Mouse (Mus musculus): Measurements from ENCODE around the gene Col18a1.

Gene Col18a1

DNA sequence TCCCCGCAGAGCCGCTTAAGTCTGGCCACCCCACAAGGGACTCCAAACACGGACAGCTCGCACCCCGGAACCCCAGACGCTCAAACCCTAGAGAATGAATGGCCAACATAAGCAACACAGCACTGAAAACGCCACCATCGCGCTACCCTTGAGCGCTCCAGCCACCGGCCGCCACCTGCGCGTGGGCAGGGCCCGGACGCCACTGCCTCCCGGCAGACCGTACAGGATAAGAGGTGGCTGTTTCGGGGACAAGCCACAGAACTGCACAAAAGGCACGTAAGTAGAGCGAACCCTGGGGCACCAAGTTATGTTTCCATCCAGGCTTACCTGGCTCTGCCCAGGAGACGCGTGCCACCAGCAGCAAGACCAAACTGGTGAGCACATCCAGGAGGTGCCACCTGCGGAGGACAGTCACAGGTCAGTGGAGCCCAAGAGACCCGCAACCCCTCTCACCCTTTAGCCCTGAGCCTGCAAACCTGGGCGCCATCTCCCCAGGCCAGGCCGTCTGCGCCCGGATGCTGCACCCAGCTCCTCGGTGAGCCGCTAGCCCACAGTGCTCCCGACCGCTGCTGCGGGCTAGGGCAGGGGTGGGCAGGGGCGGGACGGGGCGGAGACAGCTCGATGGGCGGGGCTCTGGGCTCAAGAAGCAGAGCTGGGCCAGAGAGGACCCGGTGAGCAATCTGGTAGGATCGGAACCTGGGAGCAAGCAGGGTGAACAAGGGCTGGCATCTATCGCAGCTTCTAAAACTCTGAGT lies at the start of gene Col18a1:
Gene Col18a1, minus strand, starts transcription at position 586 of the 755 bp plus-strand sequence.
- DNase-seq = no peak

DNA sequence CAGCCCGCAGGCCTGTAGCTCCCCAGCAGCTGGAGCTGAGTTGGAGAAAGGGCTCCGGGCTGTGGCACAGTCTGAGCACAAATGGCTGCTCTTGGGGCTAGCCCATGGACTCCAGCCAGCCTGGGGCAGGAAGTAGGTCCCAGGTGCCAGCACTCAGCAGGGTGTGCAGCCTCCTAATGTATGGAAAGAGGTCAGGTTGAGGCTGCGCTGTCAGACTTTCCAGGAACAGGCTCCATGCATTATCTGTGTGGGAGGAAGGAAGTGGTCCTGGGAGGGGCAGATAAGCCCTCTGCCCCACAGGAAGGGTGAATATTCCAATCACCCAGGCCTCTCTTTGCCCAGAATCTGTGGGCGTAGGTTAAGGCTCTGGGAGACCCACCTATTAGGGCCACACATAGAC lies 49.3 kb upstream of the Col18a1 start:
- no peak for DNase-seq

DNA sequence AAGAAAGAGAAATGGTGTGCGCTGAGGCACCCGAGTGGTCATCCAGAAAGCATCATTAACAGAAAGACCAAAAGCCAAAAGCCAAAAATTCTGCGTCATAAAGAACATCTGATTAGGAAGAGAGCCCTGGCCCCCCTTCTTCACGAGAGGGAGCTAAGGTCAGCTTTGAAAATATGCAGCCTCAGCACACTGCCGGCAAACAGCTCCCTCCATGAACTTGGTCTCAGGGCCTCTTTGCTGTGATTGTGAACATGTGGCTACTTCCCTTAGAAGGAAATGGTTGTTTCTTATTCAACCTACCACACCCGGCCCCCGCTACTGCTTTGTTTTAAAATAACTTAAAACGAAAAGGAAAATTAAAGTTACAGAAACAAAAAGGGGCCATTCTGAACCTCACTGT lies 48.2 kb upstream of the Col18a1 start:
- no peak for DNase-seq

DNA sequence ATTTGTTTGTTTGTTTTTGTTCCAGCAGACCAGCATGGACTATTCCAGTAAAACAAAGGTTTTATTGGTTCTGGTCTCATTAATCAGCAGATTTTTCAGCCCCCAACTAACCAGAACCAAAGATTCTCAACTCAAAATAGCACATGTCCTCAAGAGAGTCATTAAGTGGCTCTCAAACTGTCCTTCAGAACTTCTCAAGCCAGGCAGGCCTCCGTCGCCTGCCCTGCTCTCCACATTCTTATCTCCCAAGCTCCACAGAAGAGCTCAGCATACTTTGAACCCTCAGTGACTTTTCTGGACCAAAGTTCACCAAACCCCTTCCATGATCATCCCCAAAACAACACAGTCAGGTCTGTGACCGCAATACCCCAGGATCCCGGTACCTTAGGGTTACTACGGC lies 47.1 kb upstream of the Col18a1 start:
- no peak for DNase-seq

DNA sequence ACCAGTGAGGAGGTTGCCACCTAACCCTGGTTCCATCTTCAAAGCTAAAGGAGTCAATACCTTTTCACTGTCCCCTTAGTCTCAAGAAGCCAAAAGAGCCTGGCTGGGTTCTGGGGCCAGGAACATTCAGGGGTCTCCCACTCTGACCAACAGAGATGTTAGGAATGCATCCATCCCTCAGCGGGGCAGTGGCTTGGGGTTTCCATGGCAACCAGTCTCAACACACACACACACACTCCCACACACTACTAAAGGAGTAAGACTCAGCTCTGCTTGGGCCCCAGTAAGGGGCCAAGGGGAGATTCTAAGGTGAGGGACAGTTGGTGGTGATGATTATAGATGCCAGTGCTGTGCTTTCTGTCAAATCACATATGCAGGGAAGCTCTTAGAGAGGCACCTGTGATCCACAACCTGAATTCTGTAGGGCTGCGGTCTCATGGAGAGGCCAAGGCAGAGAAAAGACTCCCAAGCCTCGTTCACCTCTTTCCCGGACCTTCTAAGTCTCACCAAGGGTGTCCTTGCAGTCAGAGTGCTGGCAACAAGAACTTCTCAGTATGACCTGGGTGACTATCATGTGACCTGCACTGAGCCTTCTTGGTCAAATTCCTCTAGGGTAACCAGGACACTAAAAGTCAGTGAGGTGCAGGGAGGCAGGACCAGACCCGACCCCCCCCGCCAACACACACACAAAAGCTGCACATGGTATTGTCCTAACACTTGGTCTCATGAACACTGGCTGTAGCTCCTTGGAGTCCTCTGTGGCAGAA lies 46.2 kb upstream of the Col18a1 start:
- DNase-seq = no peak

DNA sequence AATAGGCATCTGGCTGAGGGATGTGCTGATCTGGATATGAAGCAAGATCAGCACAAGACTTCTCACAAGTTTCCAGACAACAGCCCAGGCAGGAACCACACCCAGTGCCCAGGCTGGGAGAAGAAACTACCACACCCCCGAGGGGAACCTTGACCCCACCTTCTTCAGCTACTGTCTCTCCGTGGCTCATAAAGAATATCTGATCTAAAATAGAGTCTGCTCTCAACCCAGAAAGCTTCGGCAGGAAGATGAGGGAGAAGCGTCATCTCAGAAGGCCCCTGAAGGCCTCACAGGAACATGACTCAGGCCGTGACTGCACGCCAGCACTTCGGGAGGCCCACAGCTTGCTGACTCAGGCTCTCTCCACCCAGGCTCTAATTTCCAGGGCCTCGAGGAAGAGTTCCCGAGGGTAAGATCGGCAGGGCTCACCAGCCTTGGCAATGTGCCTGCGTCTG lies 44.8 kb upstream of the Col18a1 start:
- peak; percentile 75 for DNase-seq

DNA sequence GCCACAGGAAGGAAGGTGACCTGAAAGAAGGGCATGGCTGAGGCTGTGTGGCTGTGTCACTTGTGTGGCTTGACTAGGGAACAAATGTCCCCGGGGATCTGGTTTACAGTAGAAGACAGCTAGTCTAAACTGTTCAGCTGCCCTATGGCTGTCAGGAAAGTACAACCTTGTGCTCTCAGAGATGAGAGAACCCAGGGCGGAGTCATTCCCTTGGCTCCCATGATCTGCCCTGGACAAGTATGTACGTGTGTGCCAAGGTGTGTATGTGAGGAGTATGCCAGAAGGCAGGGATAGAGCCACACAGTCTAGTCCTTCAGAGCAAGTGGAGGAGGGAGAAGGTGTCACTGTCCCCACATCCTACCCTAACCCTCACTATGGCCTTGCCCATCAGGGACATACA lies 44.3 kb upstream of the Col18a1 start:
- DNase-seq = no peak

DNA sequence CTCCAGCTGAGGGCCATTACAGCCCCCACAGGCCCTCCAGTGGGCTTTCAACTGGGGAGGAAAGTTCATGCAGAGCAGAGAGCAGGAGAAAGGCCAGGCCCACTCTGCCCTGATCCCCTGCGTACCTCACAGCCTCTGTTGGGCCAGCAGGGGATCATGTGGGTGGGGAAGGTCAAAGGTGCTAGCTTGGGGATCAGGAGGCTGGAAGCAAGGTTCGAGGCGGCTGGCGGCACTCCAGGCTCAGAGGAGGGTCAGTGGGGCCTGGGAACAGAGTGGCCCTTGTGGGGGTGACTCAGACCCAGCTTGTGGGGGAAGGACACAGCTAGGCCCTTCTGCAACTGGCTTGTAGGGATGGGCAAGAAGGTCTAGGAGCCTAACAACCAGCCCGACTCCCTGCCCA lies 42.9 kb upstream of the Col18a1 start:
- no peak for DNase-seq

DNA sequence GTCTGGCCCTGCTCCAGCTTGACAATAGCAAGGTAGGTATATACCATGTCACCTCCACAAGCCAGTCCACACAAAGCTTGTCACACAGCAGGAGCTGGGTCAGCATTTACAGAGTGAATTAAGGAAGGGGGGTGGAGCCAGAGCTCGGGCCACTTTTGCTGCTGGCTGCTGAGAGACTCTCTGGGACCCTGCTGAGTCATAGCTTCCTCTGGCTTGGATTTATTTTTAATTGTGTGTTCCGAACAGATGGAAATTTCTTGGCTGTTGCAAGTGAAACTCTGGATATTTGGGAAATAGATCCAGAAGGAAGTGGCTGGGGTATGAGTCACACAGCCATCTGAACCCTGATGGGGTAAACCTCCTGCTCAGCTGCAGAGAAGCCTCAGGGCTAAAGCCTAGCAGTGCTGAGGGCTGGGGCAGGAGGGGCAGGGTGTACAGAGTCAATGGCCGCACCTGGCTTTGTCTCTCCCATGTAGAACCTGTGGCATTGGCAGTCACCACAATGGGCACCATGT lies 40.3 kb upstream of the Col18a1 start:
- DNase-seq = peak; percentile 82

DNA sequence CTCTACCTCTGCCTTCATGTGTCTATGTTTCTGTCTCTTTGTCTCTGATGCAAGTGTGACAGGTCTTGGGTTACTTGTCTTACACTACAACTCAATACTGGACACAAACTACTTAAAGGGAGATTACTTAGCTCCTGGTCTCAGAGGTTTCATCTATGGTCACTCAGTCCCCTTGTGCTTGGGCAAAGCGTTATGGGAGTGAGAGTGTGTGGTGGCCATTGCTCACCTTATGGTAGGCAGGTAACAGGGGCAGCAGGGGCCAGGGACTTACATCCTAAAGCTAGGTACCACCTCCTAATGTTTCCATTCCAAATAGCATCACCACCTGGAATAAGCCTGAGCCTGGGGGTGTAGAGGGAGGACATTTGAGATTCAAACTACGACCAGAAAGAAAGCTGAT lies 39.8 kb upstream of the Col18a1 start:
- no peak for DNase-seq

DNA sequence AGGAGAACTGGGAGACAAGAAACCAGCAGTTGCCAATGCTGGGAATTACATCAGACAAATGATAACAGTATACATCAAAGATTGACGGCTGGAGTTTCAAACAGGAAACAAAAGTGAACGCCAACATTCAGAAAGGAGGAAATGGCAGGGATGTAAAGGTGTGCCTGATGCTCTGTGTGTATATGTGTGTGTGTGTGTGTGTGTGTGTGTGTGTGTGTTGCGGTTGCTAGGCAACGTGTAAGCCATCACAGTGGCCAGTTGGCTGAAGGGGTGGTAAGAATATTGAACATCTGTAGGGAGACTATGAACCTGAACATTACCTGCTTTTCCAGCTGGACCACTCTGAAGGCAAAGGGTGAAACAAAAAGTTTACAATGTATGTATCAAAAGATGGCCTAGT lies 37.6 kb upstream of the Col18a1 start:
- DNase-seq = no peak

DNA sequence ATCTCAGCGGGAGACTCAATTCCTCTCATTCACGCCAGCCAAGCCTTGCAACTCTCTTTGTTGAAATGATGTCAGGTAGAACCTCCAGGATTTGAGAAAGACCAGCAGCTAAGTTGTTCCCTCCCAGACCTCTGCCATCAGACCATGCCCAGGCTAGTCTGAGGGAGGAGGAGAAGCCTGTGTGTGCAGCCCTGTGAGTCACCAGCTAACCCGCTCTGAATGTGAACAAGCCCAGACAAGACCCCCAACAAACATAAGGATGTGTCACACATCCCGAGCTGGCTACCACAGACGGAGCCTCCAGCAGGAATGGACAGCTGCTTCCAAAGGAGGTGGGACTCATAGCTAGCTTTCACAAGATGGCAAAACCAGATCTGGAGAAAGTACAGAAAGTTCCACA lies 35.6 kb upstream of the Col18a1 start:
- no peak for DNase-seq

DNA sequence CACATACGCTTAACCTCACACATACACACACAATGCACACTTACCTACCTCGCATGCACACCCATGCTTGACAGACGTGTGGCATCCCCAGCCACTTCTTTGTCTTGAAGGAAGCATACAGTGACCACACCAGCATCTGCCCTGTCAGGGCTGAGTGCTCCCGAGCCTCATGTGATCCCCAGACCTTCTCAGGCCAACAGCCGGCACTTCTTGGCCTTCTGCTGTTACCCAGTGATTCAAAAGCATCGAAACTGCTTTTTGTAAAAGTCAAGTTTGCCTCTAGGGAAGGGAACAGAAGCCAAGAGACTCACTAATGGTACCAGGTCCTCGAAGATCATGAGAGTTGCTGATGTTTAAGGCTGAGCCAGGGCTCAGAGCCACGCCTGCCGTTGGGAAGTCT lies 33.9 kb upstream of the Col18a1 start:
- no peak for DNase-seq

DNA sequence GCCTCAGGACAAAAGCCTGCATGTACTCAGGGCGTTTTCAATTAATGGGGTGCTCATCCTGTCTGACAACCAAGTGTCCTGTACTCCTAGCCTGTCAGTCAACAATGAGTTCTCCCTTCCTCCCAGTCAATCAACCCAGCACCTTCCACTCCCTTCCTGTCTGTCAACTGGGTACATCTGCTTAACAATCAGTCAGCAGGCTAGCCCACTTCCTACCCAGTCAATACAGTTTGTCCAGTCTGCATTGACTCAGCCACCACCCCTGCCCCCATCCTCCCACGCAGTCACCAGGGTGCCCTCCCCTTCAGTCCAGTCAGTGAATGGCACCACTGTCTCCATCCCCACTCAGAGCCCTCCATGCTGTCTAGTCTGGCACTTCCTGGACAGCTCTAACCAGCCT lies 32.9 kb upstream of the Col18a1 start:
- DNase-seq = no peak

DNA sequence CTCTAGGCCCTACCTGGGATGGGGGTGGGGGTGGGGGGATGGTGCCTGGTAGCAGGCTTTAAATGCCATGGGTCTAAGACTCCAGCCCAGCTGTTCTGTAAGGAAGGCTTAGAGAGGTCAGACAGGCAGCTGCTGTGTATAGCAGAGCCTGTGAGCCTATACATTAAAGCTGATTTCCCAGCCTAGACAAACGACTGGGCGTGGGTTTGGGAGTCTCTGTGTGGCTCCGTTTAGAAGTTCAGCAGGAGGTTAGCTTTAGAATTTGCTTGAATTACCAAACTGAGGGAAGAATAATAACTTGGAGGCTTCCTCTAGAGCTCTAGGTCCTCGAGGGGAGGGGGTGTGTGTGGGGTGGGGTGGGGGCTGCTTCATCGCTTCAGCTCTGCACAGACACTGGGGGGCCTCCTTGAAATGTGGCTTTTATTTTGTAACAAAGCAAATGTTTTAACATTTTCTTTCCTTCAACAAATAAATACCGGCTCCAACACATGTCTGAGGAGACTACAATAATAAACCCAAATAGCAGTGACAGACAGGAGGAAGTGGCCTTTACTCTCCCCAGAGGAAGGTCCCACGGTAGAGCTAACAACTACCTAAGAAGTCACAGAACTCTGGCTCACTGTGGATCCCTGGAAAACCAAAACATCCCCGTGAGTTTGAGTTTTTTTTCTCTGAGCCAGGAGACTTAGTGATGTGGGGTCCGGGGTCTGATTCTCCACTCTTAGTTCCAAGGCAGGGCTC lies 31.3 kb upstream of the Col18a1 start:
- DNase-seq = no peak

DNA sequence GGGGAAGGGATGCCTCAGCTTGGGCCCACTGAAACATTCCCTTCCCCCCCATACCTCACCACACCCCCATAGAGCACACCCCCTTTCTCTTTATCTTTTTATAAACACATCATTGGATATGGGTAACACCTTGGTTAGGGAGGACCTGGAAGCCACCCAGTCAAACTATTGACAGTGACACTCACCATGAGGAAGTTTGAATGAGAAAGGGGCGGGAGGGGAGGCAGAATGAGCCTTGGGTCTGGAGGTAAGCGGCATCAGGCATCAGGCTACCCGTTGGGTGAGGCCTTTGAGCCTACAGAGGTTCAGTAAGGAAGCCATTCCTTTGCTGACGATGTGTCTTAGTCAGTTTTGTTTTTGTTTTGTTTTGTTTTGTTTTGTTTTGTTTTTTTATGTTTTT lies 30.3 kb upstream of the Col18a1 start:
- no peak for DNase-seq

DNA sequence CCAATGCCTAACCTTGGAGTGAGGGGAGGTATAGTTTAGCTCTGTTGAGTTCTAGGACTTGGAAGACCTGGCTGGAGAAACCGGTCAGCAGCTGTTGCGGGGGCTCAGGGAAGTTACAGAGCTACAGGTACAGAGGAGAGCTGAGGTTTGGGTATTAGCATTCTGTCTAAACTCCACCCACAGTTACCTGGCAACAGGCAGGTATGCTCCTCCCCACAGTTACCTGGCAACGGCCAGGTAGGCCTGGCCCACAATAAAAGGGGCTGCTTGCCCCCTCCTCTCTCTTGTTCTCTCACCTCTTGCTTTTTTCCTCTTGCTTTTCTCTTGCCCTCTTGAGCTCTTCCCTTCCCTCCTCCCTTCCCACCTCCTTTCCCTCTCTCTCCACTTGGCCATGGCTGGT lies 29.8 kb upstream of the Col18a1 start:
- DNase-seq = no peak

DNA sequence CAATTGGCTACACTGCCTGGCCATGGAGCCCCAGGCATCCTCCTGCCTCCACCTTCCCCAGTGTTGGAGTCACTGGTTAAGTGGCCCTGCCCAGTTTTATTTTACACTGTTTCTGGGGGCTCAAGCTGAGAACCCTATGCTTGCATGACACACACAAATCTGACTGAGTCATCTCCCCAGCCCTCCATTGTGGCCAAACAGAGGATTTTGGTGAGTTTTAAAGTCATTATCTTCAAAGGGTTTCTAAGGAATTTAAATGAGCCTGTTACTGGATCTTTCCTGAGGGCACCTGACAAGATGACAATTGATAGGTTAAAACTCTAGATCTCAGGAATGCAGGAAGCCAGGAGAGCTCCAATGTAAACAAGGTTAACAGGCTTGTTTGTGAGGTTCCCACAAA lies 27.1 kb upstream of the Col18a1 start:
- DNase-seq = no peak

DNA sequence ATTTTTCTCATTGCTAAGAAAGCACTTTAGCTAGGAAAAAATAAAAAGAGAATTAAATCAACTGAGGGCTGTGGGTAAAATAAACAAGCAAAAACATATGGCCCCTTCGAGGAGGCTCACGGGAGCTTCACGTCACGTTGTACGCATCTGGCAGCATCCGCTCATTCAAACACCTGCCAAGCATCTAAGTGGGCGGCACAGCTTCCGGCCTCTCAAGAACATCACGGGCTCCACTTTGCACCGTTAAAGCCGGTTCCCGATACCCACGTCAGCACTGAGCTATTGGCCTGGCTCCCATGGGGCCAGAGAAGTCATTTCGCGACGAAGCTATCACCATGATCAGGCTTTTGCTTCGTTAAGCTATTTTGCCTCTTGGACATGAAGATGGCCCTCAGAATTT lies 26.4 kb upstream of the Col18a1 start:
- DNase-seq = no peak

DNA sequence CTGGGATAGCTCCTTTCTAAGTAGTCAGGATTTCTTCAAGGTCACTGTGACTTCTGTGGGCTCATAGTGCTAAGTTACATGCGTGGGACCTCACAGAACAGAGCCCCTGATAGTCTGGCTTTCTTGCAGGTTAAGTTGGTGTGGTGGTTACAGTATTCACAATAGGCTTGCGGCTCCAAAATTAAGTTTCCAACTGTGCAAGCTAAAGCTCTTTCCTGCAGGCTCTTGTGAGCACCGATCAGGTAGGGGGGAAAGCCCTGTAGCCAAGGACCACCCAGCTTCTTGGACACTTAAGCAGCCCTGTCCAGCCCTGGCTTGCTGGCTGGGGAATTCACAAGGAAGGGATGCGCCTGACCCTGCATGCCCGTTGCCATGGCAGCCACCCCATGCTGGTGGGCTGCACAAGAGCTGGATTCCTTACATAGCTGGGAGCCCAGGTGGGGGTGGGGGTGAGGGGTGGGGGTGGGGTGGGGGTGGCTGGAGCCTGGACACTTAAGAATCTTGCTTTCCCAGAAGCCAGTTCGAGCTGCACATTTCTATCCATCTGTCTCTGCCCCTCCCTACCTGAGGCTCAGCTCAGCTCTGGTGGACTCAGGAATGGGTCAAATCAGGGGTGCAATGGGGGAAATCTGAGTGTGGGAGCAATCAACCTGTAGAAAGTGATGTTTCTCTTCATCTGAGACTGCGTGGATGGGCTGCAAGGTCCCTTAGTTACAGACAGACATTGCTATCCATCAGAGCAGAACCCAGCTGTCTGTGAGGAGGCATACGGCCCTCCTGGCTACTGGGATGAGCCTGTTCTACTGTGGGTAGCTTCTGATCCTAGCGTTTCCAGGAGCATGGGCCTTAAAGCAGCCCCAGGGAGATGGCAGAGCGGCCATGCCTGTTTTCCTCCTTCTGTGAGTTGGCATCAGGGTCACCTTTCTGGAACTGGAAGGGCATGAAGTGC lies 24.9 kb upstream of the Col18a1 start:
- no peak for DNase-seq

DNA sequence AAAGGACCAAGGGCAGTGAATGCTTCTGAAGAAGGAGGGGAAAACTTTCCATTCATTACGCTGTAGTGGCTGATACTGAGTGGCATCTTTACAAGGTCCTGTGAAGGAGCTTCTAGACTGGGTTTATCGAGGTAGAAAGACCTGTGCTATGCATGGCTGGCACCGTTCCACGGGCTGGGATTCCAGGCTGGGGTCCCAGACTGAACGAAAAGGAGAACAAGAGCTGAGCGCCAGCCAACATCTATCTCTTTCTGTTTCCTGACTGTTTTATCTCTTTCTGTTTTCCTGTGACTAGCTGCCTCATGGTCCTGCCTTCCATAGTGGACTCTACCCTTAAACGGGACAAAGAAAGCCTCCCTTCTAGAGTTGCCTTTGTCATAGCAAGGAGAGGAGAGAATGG lies 21.1 kb upstream of the Col18a1 start:
- DNase-seq = no peak

DNA sequence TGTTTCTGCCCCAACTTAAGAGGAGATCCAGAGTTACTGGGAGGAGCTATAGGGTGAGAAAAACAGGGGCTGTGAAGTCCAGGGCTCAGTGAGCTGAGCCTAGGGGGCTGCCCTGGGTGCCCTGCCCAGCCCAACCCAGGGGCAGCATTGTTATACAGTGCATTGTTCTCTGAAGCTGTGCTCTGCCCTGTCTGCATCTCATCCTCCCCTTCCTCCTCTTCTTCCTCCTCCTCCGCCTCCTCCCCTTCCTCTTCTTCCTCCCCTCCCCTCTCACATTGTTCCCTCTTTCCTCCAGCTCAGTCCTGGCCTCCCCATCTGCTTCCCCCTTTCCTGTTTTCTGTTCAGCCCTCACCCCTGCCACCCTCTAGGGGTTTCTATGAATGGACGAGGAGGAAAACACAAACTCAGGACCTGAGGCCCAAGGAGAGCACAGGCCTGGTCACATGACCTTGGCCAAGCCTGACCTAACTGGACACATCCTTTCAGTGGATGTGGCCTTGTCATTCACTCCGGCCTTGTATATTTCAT lies 16.5 kb upstream of the Col18a1 start:
- DNase-seq = no peak
